Mouse (Mus musculus) kidney, adult 2 months (tissue): ENCODE measurements around the gene Gucy2c.

Experiments
- CTCF ChIP-seq: fragments of 200-500 bp; conservative IDR thresholded peaks from 2 replicates; pipeline ENCODE4 v1.5.1; 2011; ENCODE audit warnings: low read depth, mild to moderate bottlenecking, control low read depth, low read length, moderate library complexity, mixed read lengths; ENCODE audit not compliant: insufficient read depth, insufficient read length
- POLR2A ChIP-seq: fragments of 200-500 bp; IDR thresholded peaks from one replicate; pipeline ENCODE4 v1.6.1; 2011; ENCODE audit warnings: low read depth, low read length, control low read depth

DNA sequence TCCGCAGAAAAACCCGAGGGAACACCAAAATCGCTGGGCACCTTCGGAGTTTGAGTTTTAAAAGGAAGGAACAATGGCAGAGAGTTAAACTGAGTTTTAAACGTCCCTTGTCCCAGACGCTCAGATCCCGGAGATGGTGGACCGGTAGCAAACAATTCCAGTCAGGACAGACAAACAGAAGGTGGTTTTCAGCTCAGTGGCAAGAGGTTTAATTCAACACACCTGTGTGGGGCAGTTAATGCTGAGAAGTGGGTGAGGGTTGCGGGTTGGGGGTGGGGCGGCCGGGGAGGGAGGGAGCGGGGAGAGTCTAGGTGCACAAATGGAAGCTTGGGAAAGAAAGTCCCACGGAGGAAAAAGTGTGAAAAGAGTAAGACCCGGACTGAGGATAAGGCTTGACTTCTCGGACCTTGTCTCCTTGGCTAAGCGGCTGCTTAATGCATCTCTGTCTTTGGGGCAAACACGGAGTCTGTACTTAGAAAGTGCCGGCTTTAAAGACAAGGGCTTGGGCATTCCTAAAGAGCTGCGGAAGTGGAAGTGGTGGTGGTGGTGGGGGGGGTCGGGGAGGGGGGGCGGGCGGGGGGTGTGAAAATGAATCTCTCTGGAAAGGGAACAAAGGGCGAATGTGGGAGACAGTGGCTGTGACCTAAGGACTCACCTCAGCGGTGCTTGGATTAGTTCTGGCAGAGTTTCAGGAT lies 12.4 kb upstream of the Gucy2c start:
- no peak for TF ChIP-seq CTCF
- no peak for TF ChIP-seq POLR2A
